In genomic region chr2:158153728-158154343, GRCm38 (mm10) we compare ENCODE assay signal across 8 mouse cellular contexts. TPM values are rescaled to one million over a fixed set of nuclear protein-coding genes. Genes with fewer than 3 reads are reported as not detected.
DNase-seq lines count a peak whose midpoint lies in the region; ATAC-seq and TF ChIP-seq lines count a peak whose summit lies in the region.

No protein-coding gene starts in this region.

- peaks cover 17% of the 10 kb centered on the region for H3K4me1 ChIP-seq in thymus, adult 2 months (replicated peaks; ENCODE audit: control insufficient read depth, insufficient read depth, low read length)
- peaks cover 29% of the 10 kb centered on the region for H3K4me1 ChIP-seq in embryonic facial prominence, embryonic 13.5 days
- peaks cover 24% of the 10 kb centered on the region for H3K4me1 ChIP-seq in megakaryocyte, embryonic 14.5 days

- H3K9ac ChIP-seq in embryonic facial prominence, embryonic 13.5 days, result peak overlapping the region; percentile 62

- H3K27me3 ChIP-seq in thymus, adult 2 months (ENCODE audit: control insufficient read depth, insufficient read depth, low read length), result no peaks in the 10 kb centered on the region
- H3K27me3 ChIP-seq in embryonic facial prominence, embryonic 13.5 days, result no peaks in the 10 kb centered on the region
- H3K27me3 ChIP-seq in megakaryocyte, embryonic 14.5 days (replicated peaks), result peaks cover 90% of the 10 kb centered on the region

- H3K4me2 ChIP-seq in embryonic facial prominence, embryonic 13.5 days, result peak overlapping the region; percentile 72

- no peak for TF ChIP-seq POLR2A in thymus, adult 2 months (IDR thresholded peaks at IDR 0.05; ENCODE audit: control insufficient read depth, extremely low read depth, insufficient read depth, low read length, poor library complexity)

- peak overlapping the region; percentile 23 for H3K4me3 ChIP-seq in thymus, adult 2 months (ENCODE audit: control insufficient read depth, insufficient read depth, low read length)
- H3K4me3 ChIP-seq in embryonic facial prominence, embryonic 13.5 days, result peak overlapping the region; percentile 44
- H3K4me3 ChIP-seq in megakaryocyte, embryonic 14.5 days (replicated peaks), result peak overlapping the region; percentile 86

- no peak for TF ChIP-seq CTCF in thymus, adult 2 months (IDR thresholded peaks at IDR 0.05; ENCODE audit: borderline replicate concordance, control insufficient read depth, extremely low read depth, insufficient read depth, low read length, poor library complexity)

- H3K9me3 ChIP-seq in embryonic facial prominence, embryonic 13.5 days, result no peaks in the 10 kb centered on the region
- H3K9me3 ChIP-seq in megakaryocyte, embryonic 14.5 days, result peaks cover 23% of the 10 kb centered on the region

- peak; percentile 75 for ATAC-seq in embryonic facial prominence, embryonic 13.5 days (ENCODE audit: insufficient number of reproducible peaks, insufficient read depth, low FRiP score, low TSS enrichment, low read depth)
- ATAC-seq in inflammation-experienced regulatory T-cells, adult 6 months, result peak; percentile 93

- no peaks in the 10 kb centered on the region for H3K36me3 ChIP-seq in thymus, adult 2 months (ENCODE audit: control insufficient read depth, insufficient read depth, low read length)
- no peaks in the 10 kb centered on the region for H3K36me3 ChIP-seq in embryonic facial prominence, embryonic 13.5 days
- H3K36me3 ChIP-seq in megakaryocyte, embryonic 14.5 days (replicated peaks; ENCODE audit: low read length), result peaks cover 4% of the 10 kb centered on the region

- under 1% methylated on average over 22 of the region's 22 CpGs for WGBS in thymus, adult 2 months
- under 1% methylated on average over 22 of the region's 22 CpGs for WGBS in embryonic facial prominence, embryonic 13.5 days

- peak; percentile 31 for DNase-seq in thymus, adult 2 months
- no peak for DNase-seq in thymus, postnatal 0 days (ENCODE audit: low spot score)
- peak; percentile 34 to 40 for DNase-seq in thymus, postnatal 36 days
- no peak for DNase-seq in urinary bladder, adult 2 months (ENCODE audit: low spot score)
- no peak for DNase-seq in right cerebral cortex, adult 18-20 months

- H3K27ac ChIP-seq in thymus, adult 2 months (ENCODE audit: control insufficient read depth, insufficient read depth, low read length), result no peak overlapping the region
- H3K27ac ChIP-seq in embryonic facial prominence, embryonic 13.5 days, result peak overlapping the region; percentile 80

RNA-seq across cellular contexts. Expression of gene Tgm2, which starts 7.6 kb away (rescaled TPM):
- polyA plus RNA-seq in thymus, adult 2 months (2012; rRNA removed), result 32.8 and 37.6 TPM in 2 replicates
- polyA plus RNA-seq in thymus, postnatal 0 days (2015; fragmentation: Nextera tagmentation; extraction: Ambion mirVana), result 8.5 and 9.0 TPM in 2 replicates
- 10.9 and 16.4 TPM in 2 replicates for polyA plus RNA-seq in embryonic facial prominence, embryonic 13.5 days (2015; fragmentation: Nextera tagmentation; extraction: Ambion mirVana)
- 1 to 10 TPM; 1.2 to 2.6 (median 2.1) TPM for polyA plus RNA-seq in inflammation-experienced regulatory T-cells, adult 6 months (2017; shearing (Covaris generic))
- polyA plus RNA-seq in megakaryocyte, embryonic 14.5 days (2012; ENCODE audit: insufficient read depth, low replicate concordance), result 5.6 TPM in 1 of 2 replicates, not detected in the other
- 218 and 272 TPM in 2 replicates for polyA plus RNA-seq in urinary bladder, adult 2 months (2012; rRNA removed)

Comparison
In these comparisons a context has a peak if more than half of its experiments do, and no peak if none do; other contexts are left out.
1. DNase-seq: peak in thymus, adult 2 months (single experiment) and thymus, postnatal 36 days (2 of 2); none in thymus, postnatal 0 days (single experiment), urinary bladder, adult 2 months (single experiment) and right cerebral cortex, adult 18-20 months (single experiment).
2. H3K4me3 ChIP-seq: peak in every context shown above with its lines; median percentile 86 in megakaryocyte, embryonic 14.5 days; 44 in embryonic facial prominence, embryonic 13.5 days; 23 in thymus, adult 2 months.